Mouse (Mus musculus) liver, embryonic 15.5 days (tissue): ENCODE results near the gene Slc8a1. TPM values are rescaled to one million over a fixed set of nuclear protein-coding genes. Genes with fewer than 3 reads are reported as not detected.

Source experiments
- ATAC-seq: fragments of 200-750 bp; cut with Nextera tagmentation; 2 replicates; pipeline ENCODE4 v1.8.0; 2017; ENCODE audit warnings: moderate number of reproducible peaks, mild to moderate bottlenecking, moderate library complexity; ENCODE audit not compliant: insufficient read depth
- H3K27ac ChIP-seq: fragments of 300-500 bp; sonication (generic); replicated peaks from 2 replicates; pipeline ENCODE4 v1.5.1; 2015; ENCODE audit warnings: mild to moderate bottlenecking, inconsistent platforms
- H3K27me3 ChIP-seq: fragments of 300-500 bp; sonication (generic); 2 replicates; pipeline ENCODE4 v1.6.1; 2015; ENCODE audit warnings: mild to moderate bottlenecking, inconsistent platforms
- H3K36me3 ChIP-seq: fragments of 300-500 bp; sonication (generic); replicated peaks from 2 replicates; pipeline ENCODE4 v1.6.1; 2015; ENCODE audit warnings: moderate library complexity, mild to moderate bottlenecking, inconsistent platforms
- H3K4me1 ChIP-seq: fragments of 300-500 bp; sonication (generic); replicated peaks from 2 replicates; pipeline ENCODE4 v1.6.1; 2015; ENCODE audit warnings: inconsistent platforms
- H3K4me2 ChIP-seq: fragments of 300-500 bp; sonication (generic); 2 replicates; pipeline ENCODE4 v1.6.1; 2015; ENCODE audit warnings: moderate library complexity, mild to moderate bottlenecking, inconsistent platforms
- H3K4me3 ChIP-seq: fragments of 300-500 bp; sonication (generic); replicated peaks from 2 replicates; pipeline ENCODE4 v1.5.1; 2015; ENCODE audit warnings: mild to moderate bottlenecking, inconsistent platforms
- H3K9ac ChIP-seq: fragments of 300-500 bp; sonication (generic); 2 replicates; pipeline ENCODE4 v1.6.1; 2015; ENCODE audit warnings: moderate library complexity, mild to moderate bottlenecking, inconsistent platforms
- H3K9me3 ChIP-seq: fragments of 300-500 bp; sonication (generic); replicated peaks from 2 replicates; pipeline ENCODE4 v1.6.1; 2016; ENCODE audit warnings: inconsistent platforms
- WGBS: fragments of 180-500 bp; shearing (Covaris S2); methylation state at CpG from one replicate; pipeline ENCODE4 v1.1.7; 2015; ENCODE audit warnings: mixed read lengths; ENCODE audit not compliant: insufficient replicate concordance; 5-methylcytosine and 5-hydroxymethylcytosine counted together
- polyA plus RNA-seq: library from polyadenylated mRNA; unstranded; fragments of >200 nt; fragmentation: Nextera tagmentation; extraction: Ambion mirVana; gene quantifications from 2 replicates; pipeline ENCODE4 v1.2.1, GENCODE M21; 2015

Gene Slc8a1
- polyA plus RNA-seq, 1 experiment from 2014 or later = 0.54 TPM

DNA sequence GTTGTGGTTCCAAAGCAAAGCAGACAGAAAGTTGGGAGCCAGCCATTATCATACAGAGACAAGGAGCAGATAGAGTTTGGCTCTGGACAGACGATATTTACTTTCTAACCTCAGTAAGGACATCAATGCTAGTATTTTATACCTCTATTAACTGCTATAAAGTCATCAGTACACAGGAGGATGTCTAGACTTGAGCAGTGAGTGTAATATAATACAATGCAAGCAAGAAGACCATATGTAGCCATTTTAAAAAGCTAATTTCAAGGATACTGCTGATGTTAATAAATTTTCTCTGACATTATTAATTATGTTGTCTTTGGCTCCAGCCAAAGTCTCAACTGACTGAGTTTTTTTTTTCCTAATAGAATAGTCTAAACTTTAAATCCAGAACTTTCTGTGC, 402.7 kb downstream of the Slc8a1 start:
- H3K4me1 ChIP-seq = no peaks in the 10 kb centered on the region
- H3K4me2 ChIP-seq = no peak overlapping the region
- H3K9me3 ChIP-seq = no peaks in the 10 kb centered on the region
- no peak overlapping the region for H3K4me3 ChIP-seq
- H3K9ac ChIP-seq = no peak overlapping the region
- H3K27ac ChIP-seq = no peak overlapping the region
- no peak for ATAC-seq
- no peaks in the 10 kb centered on the region for H3K27me3 ChIP-seq
- 40% methylated on average over 1 of the region's 1 CpGs for WGBS
- H3K36me3 ChIP-seq = no peaks in the 10 kb centered on the region
